Mouse (Mus musculus): ENCODE results near the gene St3gal6. TPM values are rescaled to one million over a fixed set of nuclear protein-coding genes. Genes with fewer than 3 reads are reported as not detected.

The St3gal6 gene
- total RNA-seq, 1 experiment: 2.2 TPM

DNA sequence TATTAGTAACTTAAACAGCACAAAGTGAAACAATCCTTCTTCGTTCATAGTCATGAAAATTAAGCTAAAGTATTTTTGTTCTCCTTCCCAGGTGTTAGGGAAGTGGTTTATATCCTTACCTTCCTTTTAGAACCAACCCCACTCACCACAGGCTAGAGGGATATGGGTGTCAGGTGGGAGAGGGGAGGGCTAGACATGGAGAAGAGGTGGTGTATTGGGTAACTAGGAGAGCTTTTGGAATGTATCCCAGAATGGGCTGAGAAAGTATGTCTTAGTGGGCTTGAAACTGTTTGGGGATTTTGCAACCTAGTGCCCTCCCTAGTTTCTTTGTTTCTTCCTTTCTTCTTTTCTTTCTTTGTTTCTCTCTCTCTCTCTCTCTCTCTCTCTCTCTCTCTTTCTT, 30.6 kb upstream of the St3gal6 start:
- no peaks in the 10 kb centered on the region for H3K4me1 ChIP-seq (ENCODE audit: control insufficient read depth in 2 of 2, insufficient read depth in 2 of 2, low read length in 2 of 2, poor library complexity in 1 of 2)
- no peak overlapping the region for H3K27ac ChIP-seq (ENCODE audit: insufficient read depth, low read depth, low read length, poor library complexity, severe bottlenecking)
- DNase-seq (ENCODE audit: low read depth, low spot score): no peak
- H3K36me3 ChIP-seq (ENCODE audit: control insufficient read depth, insufficient read depth, low read length, poor library complexity, severe bottlenecking): no peaks in the 10 kb centered on the region
- no peak overlapping the region for H3K9ac ChIP-seq (ENCODE audit: insufficient read depth, low read depth, low read length, poor library complexity, severe bottlenecking)
- TF ChIP-seq ZNF384 (IDR thresholded peaks at IDR 0.05; ENCODE audit: low read depth, low read length): no peak
- no peak for TF ChIP-seq MAFK (IDR thresholded peaks at IDR 0.05; ENCODE audit: insufficient read depth, low read depth, low read length)
- TF ChIP-seq HCFC1 (IDR thresholded peaks at IDR 0.05; ENCODE audit: borderline replicate concordance, insufficient read depth, low read length): no peak
- TF ChIP-seq ZC3H11A (IDR thresholded peaks at IDR 0.05; ENCODE audit: borderline replicate concordance, low read depth, low read length): no peak
- no peak for TF ChIP-seq CHD2 (IDR thresholded peaks at IDR 0.05; ENCODE audit: low read depth, low read length)
- in situ Hi-C loops (cut with MboI; ENCODE audit: low sequenced_read_pairs in 2 of 2, unreplicated experiment in 2 of 2): no loop called here
- no peak overlapping the region for H3K4me3 ChIP-seq (ENCODE audit: insufficient read depth in 1 of 2, low read depth in 1 of 2, low read length in 2 of 2, poor library complexity in 1 of 2, severe bottlenecking in 1 of 2)
- no peaks in the 10 kb centered on the region for H3K9me3 ChIP-seq (ENCODE audit: control insufficient read depth, insufficient read depth, low read depth, low read length)

GRCm38 (mm10) chr16:58548042-58548441, 24.0 kb upstream of the St3gal6 start:
- no peaks in the 10 kb centered on the region for H3K9me3 ChIP-seq (ENCODE audit: control insufficient read depth, insufficient read depth, low read depth, low read length)
- no peak overlapping the region for H3K27ac ChIP-seq (ENCODE audit: insufficient read depth, low read depth, low read length, poor library complexity, severe bottlenecking)
- in situ Hi-C loops (cut with MboI; ENCODE audit: low sequenced_read_pairs in 2 of 2, unreplicated experiment in 2 of 2): no loop called here
- H3K36me3 ChIP-seq (ENCODE audit: control insufficient read depth, insufficient read depth, low read length, poor library complexity, severe bottlenecking): no peaks in the 10 kb centered on the region
- TF ChIP-seq MAFK (IDR thresholded peaks at IDR 0.05; ENCODE audit: insufficient read depth, low read depth, low read length) (no peak), ZNF384 (IDR thresholded peaks at IDR 0.05; ENCODE audit: low read depth, low read length) (no peak), CHD2 (IDR thresholded peaks at IDR 0.05; ENCODE audit: low read depth, low read length) (no peak), HCFC1 (IDR thresholded peaks at IDR 0.05; ENCODE audit: borderline replicate concordance, insufficient read depth, low read length) (no peak), ZC3H11A (IDR thresholded peaks at IDR 0.05; ENCODE audit: borderline replicate concordance, low read depth, low read length) (no peak)
- no peak overlapping the region for H3K9ac ChIP-seq (ENCODE audit: insufficient read depth, low read depth, low read length, poor library complexity, severe bottlenecking)
- no peak overlapping the region for H3K4me3 ChIP-seq (ENCODE audit: insufficient read depth in 1 of 2, low read depth in 1 of 2, low read length in 2 of 2, poor library complexity in 1 of 2, severe bottlenecking in 1 of 2)
- DNase-seq (ENCODE audit: low read depth, low spot score): no peak
- no peaks in the 10 kb centered on the region for H3K4me1 ChIP-seq (ENCODE audit: control insufficient read depth in 2 of 2, insufficient read depth in 2 of 2, low read length in 2 of 2, poor library complexity in 1 of 2)

DNA sequence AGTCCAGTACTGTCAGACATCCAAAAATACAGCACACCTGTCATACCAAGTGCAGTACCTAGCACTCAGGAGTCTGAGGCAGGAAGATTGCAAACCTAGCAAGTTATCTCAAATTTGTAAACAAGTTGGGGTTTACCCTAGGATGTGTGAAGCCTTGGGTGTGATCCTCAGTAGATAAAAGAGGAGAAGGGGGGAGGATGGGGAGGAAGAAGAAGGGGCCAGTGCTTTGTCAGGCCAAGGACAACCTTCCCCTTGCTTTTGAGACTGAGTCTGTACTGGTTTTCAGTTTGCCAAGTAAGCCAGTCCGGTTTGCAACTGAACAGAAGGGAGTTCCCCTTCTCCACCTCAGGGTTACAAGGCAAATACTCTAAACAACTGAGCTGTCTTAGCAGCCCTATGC, 22.1 kb upstream of the St3gal6 start:
- Histone ChIP-seq H3K9me3 (ENCODE audit: control insufficient read depth, insufficient read depth, low read depth, low read length) (no peaks in the 10 kb centered on the region), H3K27ac (ENCODE audit: insufficient read depth, low read depth, low read length, poor library complexity, severe bottlenecking) (no peak overlapping the region), H3K9ac (ENCODE audit: insufficient read depth, low read depth, low read length, poor library complexity, severe bottlenecking) (no peak overlapping the region), H3K36me3 (ENCODE audit: control insufficient read depth, insufficient read depth, low read length, poor library complexity, severe bottlenecking) (no peaks in the 10 kb centered on the region), H3K4me1 (ENCODE audit: control insufficient read depth in 2 of 2, insufficient read depth in 2 of 2, low read length in 2 of 2, poor library complexity in 1 of 2) (no peaks in the 10 kb centered on the region), H3K4me3 (ENCODE audit: insufficient read depth in 1 of 2, low read depth in 1 of 2, low read length in 2 of 2, poor library complexity in 1 of 2, severe bottlenecking in 1 of 2) (no peak overlapping the region)
- no peak for TF ChIP-seq HCFC1 (IDR thresholded peaks at IDR 0.05; ENCODE audit: borderline replicate concordance, insufficient read depth, low read length)
- no peak for TF ChIP-seq MAFK (IDR thresholded peaks at IDR 0.05; ENCODE audit: insufficient read depth, low read depth, low read length)
- TF ChIP-seq CHD2 (IDR thresholded peaks at IDR 0.05; ENCODE audit: low read depth, low read length): no peak
- TF ChIP-seq ZC3H11A (IDR thresholded peaks at IDR 0.05; ENCODE audit: borderline replicate concordance, low read depth, low read length): no peak
- TF ChIP-seq ZNF384 (IDR thresholded peaks at IDR 0.05; ENCODE audit: low read depth, low read length): no peak
- no peak for DNase-seq (ENCODE audit: low read depth, low spot score)
- in situ Hi-C loops (cut with MboI; ENCODE audit: low sequenced_read_pairs in 2 of 2, unreplicated experiment in 2 of 2): no loop called here

DNA sequence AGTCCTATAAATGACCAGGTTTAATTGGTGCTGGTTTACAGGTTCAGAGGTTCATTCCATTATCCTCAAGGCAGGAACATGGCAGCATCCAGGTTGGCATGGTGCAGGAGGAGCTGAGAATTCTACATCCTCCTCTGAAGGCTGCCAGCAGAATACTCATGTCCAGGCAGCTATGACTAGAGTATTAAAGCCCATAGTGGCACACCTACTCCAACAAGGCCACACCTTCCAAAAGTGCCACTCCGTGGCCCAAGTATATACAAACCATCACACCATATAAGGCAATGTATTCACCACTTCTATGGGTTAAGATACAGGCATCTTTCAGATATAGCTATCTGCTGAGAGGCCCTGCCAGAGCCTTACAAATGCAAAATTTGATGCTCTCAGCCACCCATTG, 15.4 kb upstream of the St3gal6 start:
- no peak overlapping the region for H3K4me3 ChIP-seq (ENCODE audit: insufficient read depth in 1 of 2, low read depth in 1 of 2, low read length in 2 of 2, poor library complexity in 1 of 2, severe bottlenecking in 1 of 2)
- TF ChIP-seq MAFK (IDR thresholded peaks at IDR 0.05; ENCODE audit: insufficient read depth, low read depth, low read length) (no peak), ZNF384 (IDR thresholded peaks at IDR 0.05; ENCODE audit: low read depth, low read length) (no peak), ZC3H11A (IDR thresholded peaks at IDR 0.05; ENCODE audit: borderline replicate concordance, low read depth, low read length) (no peak), HCFC1 (IDR thresholded peaks at IDR 0.05; ENCODE audit: borderline replicate concordance, insufficient read depth, low read length) (no peak), CHD2 (IDR thresholded peaks at IDR 0.05; ENCODE audit: low read depth, low read length) (no peak)
- DNase-seq (ENCODE audit: low read depth, low spot score): no peak
- no peaks in the 10 kb centered on the region for H3K4me1 ChIP-seq (ENCODE audit: control insufficient read depth in 2 of 2, insufficient read depth in 2 of 2, low read length in 2 of 2, poor library complexity in 1 of 2)
- no peak overlapping the region for H3K9ac ChIP-seq (ENCODE audit: insufficient read depth, low read depth, low read length, poor library complexity, severe bottlenecking)
- H3K27ac ChIP-seq (ENCODE audit: insufficient read depth, low read depth, low read length, poor library complexity, severe bottlenecking): no peak overlapping the region
- H3K9me3 ChIP-seq (ENCODE audit: control insufficient read depth, insufficient read depth, low read depth, low read length): no peaks in the 10 kb centered on the region
- in situ Hi-C loops (cut with MboI; ENCODE audit: low sequenced_read_pairs in 2 of 2, unreplicated experiment in 2 of 2): no loop called here
- H3K36me3 ChIP-seq (ENCODE audit: control insufficient read depth, insufficient read depth, low read length, poor library complexity, severe bottlenecking): no peaks in the 10 kb centered on the region

GRCm38 (mm10) chr16:58539011-58539410, 15.0 kb upstream of the St3gal6 start:
- no peaks in the 10 kb centered on the region for H3K36me3 ChIP-seq (ENCODE audit: control insufficient read depth, insufficient read depth, low read length, poor library complexity, severe bottlenecking)
- no peak overlapping the region for H3K4me3 ChIP-seq (ENCODE audit: insufficient read depth in 1 of 2, low read depth in 1 of 2, low read length in 2 of 2, poor library complexity in 1 of 2, severe bottlenecking in 1 of 2)
- in situ Hi-C loops (cut with MboI; ENCODE audit: low sequenced_read_pairs in 2 of 2, unreplicated experiment in 2 of 2): no loop called here
- DNase-seq (ENCODE audit: low read depth, low spot score): no peak
- no peak overlapping the region for H3K9ac ChIP-seq (ENCODE audit: insufficient read depth, low read depth, low read length, poor library complexity, severe bottlenecking)
- TF ChIP-seq ZNF384 (IDR thresholded peaks at IDR 0.05; ENCODE audit: low read depth, low read length): no peak
- no peak for TF ChIP-seq ZC3H11A (IDR thresholded peaks at IDR 0.05; ENCODE audit: borderline replicate concordance, low read depth, low read length)
- no peak for TF ChIP-seq CHD2 (IDR thresholded peaks at IDR 0.05; ENCODE audit: low read depth, low read length)
- no peak for TF ChIP-seq HCFC1 (IDR thresholded peaks at IDR 0.05; ENCODE audit: borderline replicate concordance, insufficient read depth, low read length)
- no peak for TF ChIP-seq MAFK (IDR thresholded peaks at IDR 0.05; ENCODE audit: insufficient read depth, low read depth, low read length)
- H3K4me1 ChIP-seq (ENCODE audit: control insufficient read depth in 2 of 2, insufficient read depth in 2 of 2, low read length in 2 of 2, poor library complexity in 1 of 2): no peaks in the 10 kb centered on the region
- H3K27ac ChIP-seq (ENCODE audit: insufficient read depth, low read depth, low read length, poor library complexity, severe bottlenecking): no peak overlapping the region
- no peaks in the 10 kb centered on the region for H3K9me3 ChIP-seq (ENCODE audit: control insufficient read depth, insufficient read depth, low read depth, low read length)
